Mouse (Mus musculus) urinary bladder, postnatal 36 days (tissue): ENCODE measurements around the gene Cntnap2.
"Not testable (repeated sequence)": the region's sequence is repeated elsewhere in the genome, so short reads cannot be mapped to it uniquely, and the experiment has no call there.

Experiments used
- DNase-seq, 2 experiments: peaks; one replicate each; pipeline ENCODE4 v3.0.0; 2022; ENCODE audit warnings: low spot score in 2 of 2, mixed read lengths in 1 of 2

The Cntnap2 gene

GRCm38 (mm10) chr6:47239376-47239921 lies 2180.3 kb downstream of the Cntnap2 start:
- DNase-seq = no peak

DNA sequence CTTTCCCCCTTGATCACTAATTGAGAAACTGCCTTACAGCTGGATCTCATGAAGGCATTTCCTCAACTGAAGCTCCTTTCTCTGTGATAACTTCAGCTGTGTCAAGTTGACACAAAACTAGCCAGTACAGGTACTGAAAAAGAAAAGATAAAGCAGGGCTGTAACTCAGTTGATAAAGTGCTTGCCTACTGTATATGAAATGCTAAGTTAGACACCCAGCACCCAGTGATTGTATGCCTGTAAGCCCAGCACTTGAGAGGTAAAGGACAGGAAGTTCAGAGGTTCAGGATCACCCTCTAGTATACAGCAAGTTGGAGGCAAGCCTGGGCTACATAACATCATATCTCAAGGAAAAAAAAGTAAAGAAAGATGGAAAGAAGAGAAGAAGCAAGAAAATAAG lies 2182.2 kb downstream of the Cntnap2 start:
- no peak for DNase-seq

GRCm38 (mm10) chr6:47243863-47244606 lies 2184.9 kb downstream of the Cntnap2 start:
- DNase-seq = peak in 1 of 2 experiments; percentile 23

DNA sequence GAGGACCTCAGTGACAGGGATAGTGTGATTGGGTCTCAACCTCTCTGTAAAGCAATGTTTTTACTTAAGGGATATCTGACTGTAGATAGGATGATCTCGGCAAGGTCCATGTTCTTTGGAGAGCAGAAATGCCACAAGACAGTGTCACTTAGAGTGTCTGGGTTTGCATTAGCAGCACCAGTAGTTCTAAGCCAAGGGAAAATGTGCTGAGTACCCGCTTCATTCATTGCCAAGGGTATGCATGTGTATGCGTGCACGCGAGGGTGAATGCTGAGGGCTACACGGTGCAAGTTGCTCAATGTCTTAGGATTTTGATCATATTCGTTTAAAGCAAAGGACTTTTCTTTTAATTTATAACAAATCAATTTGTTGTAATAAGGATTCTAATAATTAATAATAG lies 2185.5 kb downstream of the Cntnap2 start:
- no peak for DNase-seq

DNA sequence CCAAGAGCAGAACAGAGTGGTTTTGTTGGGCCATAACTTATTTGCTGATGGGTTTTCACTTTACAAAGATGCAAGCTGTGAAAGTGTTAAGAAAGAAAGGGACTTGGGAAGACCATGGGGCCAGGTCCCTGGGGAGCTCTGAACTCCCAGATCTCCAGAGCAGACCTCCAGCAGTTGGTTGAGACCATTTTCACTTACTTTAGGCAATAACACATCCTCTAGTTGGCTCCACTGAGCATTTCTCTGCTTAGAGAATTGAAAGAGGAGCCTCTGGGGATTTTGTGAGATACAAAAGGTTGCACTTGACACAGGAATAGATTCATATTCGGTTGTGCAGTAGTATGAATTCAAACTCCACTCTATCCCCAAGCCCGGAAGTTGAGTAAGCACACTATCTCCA lies 2196.1 kb downstream of the Cntnap2 start:
- DNase-seq = no peak

GRCm38 (mm10) chr6:47256227-47256887 lies 2197.2 kb downstream of the Cntnap2 start:
- DNase-seq = no peak

- DNase-seq = no peak
These were observed 2197.9 kb downstream of the Cntnap2 start for GRCm38 (mm10) chr6:47256918-47257506.

DNA sequence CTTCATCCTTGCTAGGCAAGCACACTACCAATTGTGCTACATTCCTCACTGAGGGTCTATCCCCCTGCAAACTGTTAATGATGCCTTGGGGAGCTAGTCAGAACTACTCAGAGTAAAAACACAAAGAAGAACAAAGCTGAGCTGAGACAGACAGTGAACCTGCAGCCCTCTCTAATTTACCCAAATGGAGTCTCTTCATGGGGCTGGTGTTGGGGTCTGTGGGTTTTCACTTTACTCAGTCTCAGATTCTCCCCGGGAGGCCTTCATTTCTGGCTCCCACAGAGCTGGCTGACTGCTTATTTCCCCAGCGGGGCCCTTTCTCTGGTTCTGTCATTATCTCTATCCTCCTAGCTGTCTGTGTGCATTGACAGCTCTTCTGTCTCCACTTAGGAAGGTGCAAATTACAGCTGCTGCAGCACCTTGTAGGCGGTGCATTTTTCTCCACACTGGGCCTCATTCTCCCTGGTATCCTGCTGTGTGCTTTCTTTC lies 2200.5 kb downstream of the Cntnap2 start:
- no peak for DNase-seq

DNA sequence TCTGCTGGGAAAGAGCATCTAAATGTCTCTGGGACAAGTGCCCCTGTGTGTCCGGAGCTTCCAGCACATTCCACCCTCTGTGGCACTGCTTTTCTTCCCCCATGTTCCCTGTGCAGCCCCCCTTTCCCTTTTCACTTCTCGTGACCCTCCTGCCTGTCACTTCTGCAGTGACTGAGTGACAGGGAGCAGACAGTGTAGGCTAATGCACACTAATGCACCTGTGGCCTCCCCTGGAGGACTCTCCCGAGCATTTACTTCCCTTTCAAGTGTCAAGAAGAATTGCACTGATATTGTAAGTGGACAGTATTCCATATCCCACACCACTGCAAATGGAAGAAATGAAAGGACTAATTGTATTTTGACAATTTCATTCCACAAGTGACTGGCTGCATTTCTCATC lies 2208.1 kb downstream of the Cntnap2 start:
- DNase-seq = no peak

- no peak for DNase-seq
These were observed 2210.3 kb downstream of the Cntnap2 start for GRCm38 (mm10) chr6:47269455-47269854.

GRCm38 (mm10) chr6:47271576-47271975 lies 2212.4 kb downstream of the Cntnap2 start:
- no peak for DNase-seq

- no peak for DNase-seq
These were observed 2213.7 kb downstream of the Cntnap2 start for GRCm38 (mm10) chr6:47272606-47273575.

DNA sequence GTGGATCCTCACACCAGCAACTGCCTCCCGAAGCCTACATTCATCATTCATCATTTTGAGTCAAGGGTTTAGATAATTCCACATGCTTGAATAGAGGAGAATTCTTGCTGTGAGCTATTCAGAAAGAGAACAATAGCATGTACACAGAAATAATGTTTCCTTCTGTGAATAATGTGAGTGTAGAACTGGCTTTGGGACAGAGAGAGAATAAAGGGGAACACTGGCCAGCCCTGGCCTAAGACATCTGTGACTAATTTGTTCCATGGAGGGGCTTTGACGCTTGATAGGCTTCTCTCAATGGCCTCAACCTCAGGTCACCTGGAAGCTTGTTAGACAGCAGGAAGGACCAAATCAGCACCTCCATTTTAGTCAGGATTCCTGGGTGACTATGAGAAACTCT lies 2215.9 kb downstream of the Cntnap2 start:
- no peak for DNase-seq

- no peak for DNase-seq
These were observed 2220.0 kb downstream of the Cntnap2 start for GRCm38 (mm10) chr6:47279183-47279582.

GRCm38 (mm10) chr6:47281584-47281983 lies 2222.4 kb downstream of the Cntnap2 start:
- DNase-seq = no peak

DNA sequence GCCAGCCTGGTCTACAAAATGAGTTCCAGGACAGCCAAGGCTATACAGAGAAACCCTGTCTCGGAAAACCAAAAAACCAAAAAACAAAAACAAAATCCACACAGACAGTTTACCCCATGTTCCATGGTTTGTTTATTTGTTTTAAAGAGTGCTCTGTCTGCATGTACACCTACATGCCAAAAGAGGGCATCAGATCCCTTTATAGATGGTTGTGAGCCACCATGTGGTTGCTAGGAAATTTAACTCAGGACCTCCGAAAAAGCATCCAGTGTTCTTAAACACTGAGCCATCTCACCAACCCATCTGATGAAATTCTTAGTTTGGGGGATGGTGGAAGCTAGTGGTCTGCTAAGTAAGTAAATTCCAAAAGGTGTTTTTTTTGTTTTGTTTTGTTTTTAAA lies 2225.6 kb downstream of the Cntnap2 start:
- DNase-seq = no peak

GRCm38 (mm10) chr6:47285742-47286141 lies 2226.6 kb downstream of the Cntnap2 start:
- DNase-seq = no peak

DNA sequence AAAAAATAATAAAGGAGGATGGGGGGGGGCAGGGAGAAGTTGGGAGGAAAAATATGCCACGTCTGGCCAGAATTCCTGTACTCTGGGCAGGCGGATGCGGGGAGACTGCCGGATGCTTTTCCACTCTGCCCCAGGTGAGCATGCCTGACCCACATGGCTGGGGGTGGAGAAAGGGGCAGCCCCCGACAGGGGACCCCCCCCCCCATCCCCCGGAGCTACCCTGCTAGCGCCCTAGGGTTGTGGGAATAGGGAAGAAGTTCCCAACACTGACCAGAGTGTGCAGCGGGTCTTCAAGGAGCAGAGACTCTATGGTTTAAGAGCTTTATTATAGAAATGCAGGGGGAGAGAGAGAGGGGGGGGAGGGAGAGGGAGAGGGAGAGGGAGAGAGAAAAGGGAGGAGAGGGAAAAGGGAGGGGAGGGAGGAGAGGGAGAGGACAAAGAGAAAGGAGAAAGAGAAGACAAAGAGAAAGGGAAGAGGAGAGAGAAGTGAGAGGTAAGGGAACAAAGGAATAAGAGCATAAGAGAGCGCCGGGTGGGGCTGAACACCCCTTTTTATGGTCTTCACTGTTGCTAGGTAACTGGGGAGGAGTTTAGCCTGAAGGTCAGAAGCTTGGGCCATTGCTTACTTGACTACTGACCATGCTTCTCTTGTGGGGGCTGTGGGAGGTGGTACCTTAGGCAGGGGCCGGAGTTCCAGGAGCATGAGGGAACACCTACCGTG lies 2227.2 kb downstream of the Cntnap2 start:
- not testable (repeated sequence) for DNase-seq

GRCm38 (mm10) chr6:47287722-47288121 lies 2228.6 kb downstream of the Cntnap2 start:
- no peak for DNase-seq

- DNase-seq = no peak
These were observed 2232.8 kb downstream of the Cntnap2 start for GRCm38 (mm10) chr6:47291973-47292372.

- DNase-seq = no peak
These were observed 2233.3 kb downstream of the Cntnap2 start for GRCm38 (mm10) chr6:47292437-47292836.
